Mouse (Mus musculus) CH12.LX (cell line): ENCODE measurements around the gene Card10. TPM values are rescaled to one million over a fixed set of nuclear protein-coding genes. Genes with fewer than 3 reads are reported as not detected.

Experiments used
- DNase-seq: peaks from one replicate; pipeline ENCODE4 v3.0.0-alpha.2; 2013; ENCODE audit errors: extremely low read depth
- H3K27ac ChIP-seq: 2 replicates; pipeline ENCODE4 v1.5.1; 2012; ENCODE audit warnings: low read depth, mild to moderate bottlenecking, control low read depth, moderate library complexity; ENCODE audit not compliant: insufficient read depth
- H3K27me3 ChIP-seq: replicated peaks from 2 replicates; pipeline ENCODE3; 2012; ENCODE audit warnings: inconsistent platforms
- H3K36me3 ChIP-seq, 2 experiments: replicated peaks in 1 of 2; 2 replicates each; pipeline versions ENCODE3 to v1.6.1; 2012; ENCODE audit warnings: inconsistent platforms in 1 of 2, low read length in 1 of 2, mild to moderate bottlenecking in 1 of 2, mixed read lengths in 1 of 2, moderate library complexity in 1 of 2; ENCODE audit not compliant: control insufficient read depth in 1 of 2, insufficient read depth in 1 of 2
- H3K4me1 ChIP-seq, 2 experiments: 2 replicates each; pipeline ENCODE4 v1.6.1; 2012; ENCODE audit warnings: inconsistent platforms in 1 of 2, moderate library complexity in 1 of 2; ENCODE audit not compliant: insufficient read depth in 2 of 2, control insufficient read depth in 1 of 2
- H3K4me2 ChIP-seq: 2 replicates; pipeline ENCODE4 v1.6.1; 2012; ENCODE audit warnings: low read depth, mild to moderate bottlenecking, control low read depth; ENCODE audit not compliant: poor library complexity, insufficient read depth, severe bottlenecking
- H3K4me3 ChIP-seq, 3 experiments: fragments of 150-350 bp in 1 of 3; sonication (generic) in 1 of 3; replicated peaks in 1 of 3; 2 replicates each; pipeline versions ENCODE3 to v1.5.1; 2011 to 2012; ENCODE audit warnings: low read depth in 2 of 3, low read length in 2 of 3, mild to moderate bottlenecking in 2 of 3, moderate library complexity in 2 of 3, control low read depth in 1 of 3, improper control_type of control experiment in 1 of 3, inconsistent platforms in 1 of 3, mixed read lengths in 1 of 3; ENCODE audit not compliant: poor library complexity in 1 of 3
- H3K79me2 ChIP-seq: replicated peaks from 2 replicates; pipeline ENCODE4 v1.6.1; 2012; ENCODE audit warnings: mild to moderate bottlenecking, moderate library complexity; ENCODE audit not compliant: control insufficient read depth, poor library complexity, insufficient read depth, severe bottlenecking; ENCODE audit errors: extremely low read depth
- H3K9ac ChIP-seq: 2 replicates; pipeline ENCODE4 v1.6.1; 2012; ENCODE audit warnings: low read depth, mild to moderate bottlenecking, control low read depth, moderate library complexity; ENCODE audit not compliant: insufficient read depth
- H3K9me3 ChIP-seq: replicated peaks from 2 replicates; pipeline ENCODE3; 2012; ENCODE audit warnings: low read length, inconsistent platforms, mixed read lengths
- CHD1 ChIP-seq: IDR thresholded peaks from 2 replicates; pipeline ENCODE4 v1.6.1; 2012; ENCODE audit warnings: low read depth, low read length, improper control_type of control experiment, inconsistent platforms
- ELF1 ChIP-seq: IDR thresholded peaks from 2 replicates; pipeline ENCODE4 v1.6.1; 2014; ENCODE audit warnings: low read depth, mild to moderate bottlenecking, inconsistent platforms, low read length, improper control_type of control experiment
- EP300 ChIP-seq: IDR thresholded peaks from 2 replicates; pipeline ENCODE4 v1.6.1; 2011; ENCODE audit warnings: low read length, improper control_type of control experiment
- HCFC1 ChIP-seq: IDR thresholded peaks from 2 replicates; pipeline ENCODE4 v1.6.1; 2012; ENCODE audit warnings: low read depth, mild to moderate bottlenecking, inconsistent platforms, low read length, improper control_type of control experiment
- IRF4 ChIP-seq: IDR thresholded peaks from 2 replicates; pipeline ENCODE4 v1.6.1; 2014; ENCODE audit warnings: low read depth, mild to moderate bottlenecking, inconsistent platforms, low read length, improper control_type of control experiment
- JUN ChIP-seq: IDR thresholded peaks from 2 replicates; pipeline ENCODE4 v1.6.1; 2011; ENCODE audit warnings: low read depth, mild to moderate bottlenecking, low read length, improper control_type of control experiment, moderate library complexity; ENCODE audit not compliant: insufficient read depth
- JUND ChIP-seq: conservative IDR thresholded peaks from 2 replicates; pipeline ENCODE4 v1.6.1; 2011; ENCODE audit warnings: low read depth, low read length, improper control_type of control experiment
- MAFK ChIP-seq: IDR thresholded peaks from 2 replicates; pipeline ENCODE4 v1.6.1; 2011; ENCODE audit warnings: low read length, improper control_type of control experiment; ENCODE audit not compliant: insufficient replicate concordance
- MAX ChIP-seq: IDR thresholded peaks from 2 replicates; pipeline ENCODE4 v1.6.1; 2011; ENCODE audit warnings: low read length, improper control_type of control experiment
- MAZ ChIP-seq: IDR thresholded peaks from 2 replicates; pipeline ENCODE4 v1.6.1; 2012; ENCODE audit warnings: low read depth, mild to moderate bottlenecking, inconsistent platforms, low read length, improper control_type of control experiment, moderate library complexity
- MEF2A ChIP-seq: IDR thresholded peaks from 2 replicates; pipeline ENCODE4 v1.6.1; 2014; ENCODE audit warnings: low read depth, mild to moderate bottlenecking, inconsistent platforms, low read length, improper control_type of control experiment, borderline replicate concordance
- MXI1 ChIP-seq: IDR thresholded peaks from 2 replicates; pipeline ENCODE4 v1.6.1; 2011; ENCODE audit warnings: mild to moderate bottlenecking, low read depth, low read length, improper control_type of control experiment
- NELFE ChIP-seq: IDR thresholded peaks from 2 replicates; pipeline ENCODE4 v1.6.1; 2011; ENCODE audit warnings: low read depth, low read length, improper control_type of control experiment
- NRF1 ChIP-seq: IDR thresholded peaks from 2 replicates; pipeline ENCODE4 v1.6.1; 2014; ENCODE audit warnings: low read depth, mild to moderate bottlenecking, inconsistent platforms, low read length, improper control_type of control experiment, moderate library complexity
- POLR2A ChIP-seq: IDR thresholded peaks from 2 replicates; pipeline ENCODE4 v1.6.1; 2011; ENCODE audit warnings: low read depth, mild to moderate bottlenecking, improper control_type of control experiment, low read length
- POLR2AphosphoS2 ChIP-seq: IDR thresholded peaks from 2 replicates; pipeline ENCODE4 v1.6.1; 2011; ENCODE audit warnings: low read depth, low read length, improper control_type of control experiment
- UBTF ChIP-seq: IDR thresholded peaks from 2 replicates; pipeline ENCODE4 v1.6.1; 2012; ENCODE audit warnings: low read depth, mild to moderate bottlenecking, inconsistent platforms, low read length, improper control_type of control experiment, moderate library complexity
- USF1 ChIP-seq: IDR thresholded peaks from 2 replicates; pipeline ENCODE4 v1.6.1; 2014; ENCODE audit warnings: low read depth, mild to moderate bottlenecking, inconsistent platforms, low read length, improper control_type of control experiment
- ZKSCAN1 ChIP-seq: IDR thresholded peaks from 2 replicates; pipeline ENCODE4 v1.6.1; 2012; ENCODE audit warnings: low read depth, inconsistent platforms, low read length, improper control_type of control experiment, borderline replicate concordance
- ZMIZ1 ChIP-seq: IDR thresholded peaks from 2 replicates; pipeline ENCODE4 v1.6.1; 2012; ENCODE audit warnings: low read depth, mild to moderate bottlenecking, inconsistent platforms, low read length, improper control_type of control experiment
- ZNF384 ChIP-seq: IDR thresholded peaks from 2 replicates; pipeline ENCODE4 v1.6.1; 2012; ENCODE audit warnings: low read depth, low read length, improper control_type of control experiment, inconsistent platforms
- dilution Hi-C: fragments of 300-500 bp; cut with MboI; formaldehyde crosslinking; loops from 2 replicates; pipeline ENCODE4 v1.14.3; 2020; ENCODE audit warnings: low sequenced_read_pairs; ENCODE audit not compliant: extremely low pct_unique_long_range_greater_than_20kb, extremely low pct_ligation_motif_present
- in situ Hi-C: fragments of 300-500 bp; cut with MboI; formaldehyde crosslinking; loops from 3 replicates; pipeline ENCODE4 v1.14.3; 2019; ENCODE audit warnings: low sequenced_read_pairs, low pct_ligation_motif_present, low pct_unique_long_range_greater_than_20kb, mixed read lengths
- polyA plus RNA-seq: library from polyadenylated mRNA; unstranded; fragments of >175 nt; gene quantifications from 2 replicates; pipeline ENCODE4 v1.2.1, GENCODE M21; 2012; ENCODE audit warnings: low read depth; ENCODE audit not compliant: insufficient read length
- total RNA-seq, 2 experiments: library from RNA; depleted of rRNA; stranded (reverse); fragments of 300-350 nt in 1 of 2; fragments of >200 nt in 1 of 2; gene quantifications; 2 replicates each; pipeline ENCODE4 v1.2.3; 2012 to 2014

The Card10 gene
- total and polyA plus RNA-seq, 3 experiments: 0.08 TPM; not detected in 2

DNA sequence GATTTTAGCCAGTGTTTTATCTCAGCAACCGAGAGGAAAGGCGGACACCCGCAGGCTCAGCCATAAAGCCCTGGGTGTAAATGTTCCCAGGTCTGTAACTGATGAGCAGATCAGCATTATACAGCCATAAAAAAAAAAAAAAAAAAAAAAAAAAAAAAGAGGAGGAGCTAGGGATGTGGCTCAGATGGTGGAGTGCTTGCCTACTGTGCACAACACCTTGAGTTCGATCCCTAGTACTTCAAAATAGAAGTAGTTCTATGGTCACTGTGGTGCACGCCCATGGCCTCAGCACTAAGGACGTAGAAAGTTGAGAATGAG, 13.2 kb upstream of the Card10 start:
- H3K27me3 ChIP-seq: peaks cover 49% of the 10 kb centered on the region
- peaks cover 0 to 6% of the 10 kb centered on the region in 2 experiments; a peak in 2 of 4 replicates for H3K4me1 ChIP-seq
- H3K4me2 ChIP-seq: no peak overlapping the region
- no peak for DNase-seq
- peaks cover 16% of the 10 kb centered on the region for H3K9me3 ChIP-seq
- H3K4me3 ChIP-seq: no peak overlapping the region
- no peak for TF ChIP-seq MAX
- TF ChIP-seq JUN: no peak
- TF ChIP-seq HCFC1: no peak
- TF ChIP-seq POLR2A: no peak
- TF ChIP-seq JUND: no peak
- no peak for TF ChIP-seq ZNF384
- TF ChIP-seq MEF2A: no peak
- TF ChIP-seq MAZ: no peak
- no peak for TF ChIP-seq MAFK
- no peak for TF ChIP-seq NRF1
- no peak for TF ChIP-seq NELFE
- TF ChIP-seq ELF1: no peak
- TF ChIP-seq ZMIZ1: no peak
- no peaks in the 10 kb centered on the region for H3K79me2 ChIP-seq
- dilution Hi-C loops: no loop called here
- no peak overlapping the region for H3K27ac ChIP-seq
- in situ Hi-C loops: no loop called here
- H3K36me3 ChIP-seq: no peaks in the 10 kb centered on the region
- H3K9ac ChIP-seq: no peak overlapping the region

DNA sequence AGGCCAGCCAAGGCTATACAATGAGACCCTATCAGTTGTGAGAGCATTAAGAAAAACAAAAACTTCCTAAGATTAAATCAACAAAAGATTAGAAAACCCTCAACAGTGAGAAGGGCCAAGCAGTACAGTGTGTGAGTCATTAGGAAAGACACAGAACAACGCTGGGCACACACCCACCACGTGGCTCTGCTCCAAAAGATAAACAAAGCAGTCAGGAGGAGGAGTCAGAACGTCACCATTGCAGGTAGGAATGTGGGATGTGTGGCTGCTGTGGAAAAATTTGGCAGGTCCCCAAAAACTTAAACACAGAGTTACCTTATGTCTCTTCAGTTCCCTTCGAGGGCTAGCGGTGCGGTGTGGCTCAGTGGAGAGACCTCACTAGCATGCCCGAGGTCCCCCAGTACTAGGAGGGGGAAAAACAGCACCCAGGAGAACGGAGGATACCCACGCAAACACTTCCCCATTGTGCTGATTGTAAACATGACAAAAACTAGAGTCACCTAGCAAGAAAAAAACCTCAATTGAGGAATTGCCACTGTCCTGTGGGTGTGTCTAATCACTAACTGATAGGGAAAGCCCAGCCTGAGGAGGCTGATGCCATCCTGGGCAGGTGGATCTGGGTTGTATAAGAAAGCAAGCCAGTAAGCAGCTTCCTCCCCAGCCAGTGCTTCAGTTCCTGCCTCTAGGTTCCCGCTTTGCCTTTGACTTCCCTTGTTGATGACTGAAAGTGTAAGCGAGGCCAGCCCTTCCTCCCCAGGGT, 12.7 kb upstream of the Card10 start:
- Histone ChIP-seq H3K27me3 (peaks cover 52% of the 10 kb centered on the region), H3K79me2 (no peaks in the 10 kb centered on the region), H3K9me3 (peaks cover 16% of the 10 kb centered on the region), H3K4me1 (peaks cover 0 to 6% of the 10 kb centered on the region in 2 experiments; a peak in 2 of 4 replicates), H3K36me3 (no peaks in the 10 kb centered on the region), H3K4me2 (no peak overlapping the region), H3K9ac (no peak overlapping the region), H3K4me3 (no peak overlapping the region), H3K27ac (no peak overlapping the region)
- in situ Hi-C loops (no loop called here), dilution Hi-C loops (no loop called here)
- TF ChIP-seq CHD1 (no peak), ELF1 (no peak), NELFE (no peak), ZMIZ1 (no peak), UBTF (no peak), IRF4 (no peak), POLR2AphosphoS2 (no peak), POLR2A (no peak), MXI1 (no peak), EP300 (no peak), ZKSCAN1 (no peak), ZNF384 (no peak), USF1 (no peak)
- DNase-seq: no peak
